Mouse (Mus musculus): ENCODE measurements around the gene Cabin1. TPM values are rescaled to one million over a fixed set of nuclear protein-coding genes. Genes with fewer than 3 reads are reported as not detected.

Cabin1 gene
- polyA plus RNA-seq, 2 experiments, result 32.3 to 42.6 TPM

- H3K4me1 ChIP-seq (ENCODE audit: control insufficient read depth, insufficient read depth, low read length), result no peaks in the 10 kb centered on the region
- ATAC-seq (ENCODE audit: low FRiP score, low read depth), result no peak
- no peak overlapping the region for H3K27ac ChIP-seq (replicated peaks; ENCODE audit: low read depth, low read length)
- no peak for DNase-seq (ENCODE audit: low spot score)
- H3K9ac ChIP-seq (ENCODE audit: low read depth, low read length, severe bottlenecking), result no peak overlapping the region
- 84% methylated on average over 6 of the region's 6 CpGs for WGBS
- no peaks in the 10 kb centered on the region for H3K27me3 ChIP-seq (ENCODE audit: control insufficient read depth, insufficient read depth, low read length)
- no peaks in the 10 kb centered on the region for H3K9me3 ChIP-seq (ENCODE audit: control insufficient read depth, low read length)
- no peak for TF ChIP-seq POLR2A (IDR thresholded peaks at IDR 0.05; ENCODE audit: borderline replicate concordance, extremely low read depth, insufficient read depth, insufficient read length)
- no peak overlapping the region for H3K4me3 ChIP-seq (replicated peaks; ENCODE audit: low read length)
- no peak overlapping the region for H3K4me2 ChIP-seq (replicated peaks; ENCODE audit: low read depth, low read length, severe bottlenecking)
- H3K36me3 ChIP-seq (ENCODE audit: control insufficient read depth, insufficient read depth, low read length), result no peaks in the 10 kb centered on the region
Observed at GRCm38 (mm10) chr10:75766856-75767255, 2.7 kb upstream of the Cabin1 start.

GRCm38 (mm10) chr10:75764519-75765473 lies 655 bp upstream of the Cabin1 start:
- under 1% methylated on average over 27 of the region's 27 CpGs for WGBS
- 0 out of 2 replicates have a peak, but pooled peaks have one; percentile 18 for ATAC-seq (ENCODE audit: low FRiP score, low read depth)

GRCm38 (mm10) chr10:75762413-75762812 lies 1.7 kb downstream of the Cabin1 start:
- no peak overlapping the region for H3K4me2 ChIP-seq (replicated peaks; ENCODE audit: low read depth, low read length, severe bottlenecking)
- 90% methylated on average over 3 of the region's 3 CpGs for WGBS

More at GRCm38 (mm10) chr10:75764519-75765473, 655 bp upstream of the Cabin1 start:
- peaks cover 5% of the 10 kb centered on the region; the same call in 1 of the 2 replicates for H3K36me3 ChIP-seq (ENCODE audit: control insufficient read depth, insufficient read depth, low read length)
- H3K27me3 ChIP-seq (ENCODE audit: control insufficient read depth, insufficient read depth, low read length), result no peaks in the 10 kb centered on the region
- peak overlapping the region; percentile 57 for H3K4me3 ChIP-seq (replicated peaks; ENCODE audit: low read length)
- H3K9ac ChIP-seq (ENCODE audit: low read depth, low read length, severe bottlenecking), result peak overlapping the region; percentile 78
- peak overlapping the region; percentile 62 for H3K4me2 ChIP-seq (replicated peaks; ENCODE audit: low read depth, low read length, severe bottlenecking)
- peak; percentile 78 for DNase-seq (ENCODE audit: low spot score)
- no peaks in the 10 kb centered on the region for H3K4me1 ChIP-seq (ENCODE audit: control insufficient read depth, insufficient read depth, low read length)
- no peaks in the 10 kb centered on the region for H3K9me3 ChIP-seq (ENCODE audit: control insufficient read depth, low read length)
- H3K27ac ChIP-seq (replicated peaks; ENCODE audit: low read depth, low read length), result no peak overlapping the region
- no peak for TF ChIP-seq POLR2A (IDR thresholded peaks at IDR 0.05; ENCODE audit: borderline replicate concordance, extremely low read depth, insufficient read depth, insufficient read length)

GRCm38 (mm10) chr10:75760311-75760710 lies 3.8 kb downstream of the Cabin1 start:
- H3K4me3 ChIP-seq (replicated peaks; ENCODE audit: low read length), result no peak overlapping the region
- no peak overlapping the region for H3K9ac ChIP-seq (ENCODE audit: low read depth, low read length, severe bottlenecking)
- no peak overlapping the region for H3K27ac ChIP-seq (replicated peaks; ENCODE audit: low read depth, low read length)
- DNase-seq (ENCODE audit: low spot score) (no peak), ATAC-seq (ENCODE audit: low FRiP score, low read depth) (no peak)
- TF ChIP-seq POLR2A (IDR thresholded peaks at IDR 0.05; ENCODE audit: borderline replicate concordance, extremely low read depth, insufficient read depth, insufficient read length), result no peak
- no peaks in the 10 kb centered on the region for H3K9me3 ChIP-seq (ENCODE audit: control insufficient read depth, low read length)
- WGBS, result 95% methylated on average over 3 of the region's 3 CpGs
- no peaks in the 10 kb centered on the region for H3K4me1 ChIP-seq (ENCODE audit: control insufficient read depth, insufficient read depth, low read length)
- H3K27me3 ChIP-seq (ENCODE audit: control insufficient read depth, insufficient read depth, low read length), result no peaks in the 10 kb centered on the region
- peaks cover 17% of the 10 kb centered on the region for H3K36me3 ChIP-seq (ENCODE audit: control insufficient read depth, insufficient read depth, low read length)
- no peak overlapping the region for H3K4me2 ChIP-seq (replicated peaks; ENCODE audit: low read depth, low read length, severe bottlenecking)

More at GRCm38 (mm10) chr10:75762413-75762812, 1.7 kb downstream of the Cabin1 start:
- Histone ChIP-seq H3K4me3 (replicated peaks; ENCODE audit: low read length) (no peak overlapping the region), H3K4me1 (ENCODE audit: control insufficient read depth, insufficient read depth, low read length) (no peaks in the 10 kb centered on the region), H3K27me3 (ENCODE audit: control insufficient read depth, insufficient read depth, low read length) (no peaks in the 10 kb centered on the region), H3K9ac (ENCODE audit: low read depth, low read length, severe bottlenecking) (no peak overlapping the region), H3K9me3 (ENCODE audit: control insufficient read depth, low read length) (no peaks in the 10 kb centered on the region), H3K36me3 (ENCODE audit: control insufficient read depth, insufficient read depth, low read length) (peaks cover 14% of the 10 kb centered on the region), H3K27ac (replicated peaks; ENCODE audit: low read depth, low read length) (no peak overlapping the region)
- DNase-seq (ENCODE audit: low spot score), result no peak
- ATAC-seq (ENCODE audit: low FRiP score, low read depth), result no peak
- no peak for TF ChIP-seq POLR2A (IDR thresholded peaks at IDR 0.05; ENCODE audit: borderline replicate concordance, extremely low read depth, insufficient read depth, insufficient read length)

- Histone ChIP-seq H3K27me3 (ENCODE audit: control insufficient read depth, insufficient read depth, low read length) (no peaks in the 10 kb centered on the region), H3K36me3 (ENCODE audit: control insufficient read depth, insufficient read depth, low read length) (peaks cover 50% of the 10 kb centered on the region), H3K27ac (replicated peaks; ENCODE audit: low read depth, low read length) (no peak overlapping the region), H3K4me1 (ENCODE audit: control insufficient read depth, insufficient read depth, low read length) (no peaks in the 10 kb centered on the region), H3K4me2 (replicated peaks; ENCODE audit: low read depth, low read length, severe bottlenecking) (no peak overlapping the region), H3K4me3 (replicated peaks; ENCODE audit: low read length) (no peak overlapping the region), H3K9me3 (ENCODE audit: control insufficient read depth, low read length) (no peaks in the 10 kb centered on the region), H3K9ac (ENCODE audit: low read depth, low read length, severe bottlenecking) (no peak overlapping the region)
- ATAC-seq (ENCODE audit: low FRiP score, low read depth) (no peak), DNase-seq (ENCODE audit: low spot score) (no peak)
- TF ChIP-seq POLR2A (IDR thresholded peaks at IDR 0.05; ENCODE audit: borderline replicate concordance, extremely low read depth, insufficient read depth, insufficient read length), result no peak
- 90% methylated on average over 11 of the region's 11 CpGs for WGBS
Observed at GRCm38 (mm10) chr10:75756719-75757118, 7.4 kb downstream of the Cabin1 start.
